Mouse (Mus musculus): ENCODE results near the gene Rab9.

The Rab9 gene

GRCm38 (mm10) chrX:166479365-166479983, at the start of gene Rab9:
Gene Rab9, minus strand, starts transcription at chrX:166479867.
- peak; percentile 91 to 93 for DNase-seq (ENCODE audit: low spot score in 2 of 2)

DNA sequence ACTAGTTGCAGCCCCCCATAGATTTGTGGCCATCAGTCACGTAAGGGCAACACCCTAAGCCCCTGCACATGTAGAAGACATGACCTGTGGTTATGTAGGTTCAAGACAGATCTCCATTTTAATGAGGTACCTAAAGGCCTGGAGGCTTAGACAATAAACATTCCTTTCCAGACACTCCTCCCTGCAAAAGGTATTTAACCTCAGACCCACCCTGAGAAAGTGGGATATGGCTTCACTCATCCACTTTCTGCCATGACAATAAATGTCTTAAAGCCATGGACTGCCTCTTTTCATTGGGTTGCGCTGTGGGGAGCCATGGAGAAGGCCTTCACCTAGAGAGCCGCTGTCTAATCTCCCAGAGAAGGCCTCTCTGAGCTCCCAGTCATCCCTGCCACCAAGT, 48.5 kb upstream of the Rab9 start:
- no peak for DNase-seq (ENCODE audit: low spot score in 2 of 2)

DNA sequence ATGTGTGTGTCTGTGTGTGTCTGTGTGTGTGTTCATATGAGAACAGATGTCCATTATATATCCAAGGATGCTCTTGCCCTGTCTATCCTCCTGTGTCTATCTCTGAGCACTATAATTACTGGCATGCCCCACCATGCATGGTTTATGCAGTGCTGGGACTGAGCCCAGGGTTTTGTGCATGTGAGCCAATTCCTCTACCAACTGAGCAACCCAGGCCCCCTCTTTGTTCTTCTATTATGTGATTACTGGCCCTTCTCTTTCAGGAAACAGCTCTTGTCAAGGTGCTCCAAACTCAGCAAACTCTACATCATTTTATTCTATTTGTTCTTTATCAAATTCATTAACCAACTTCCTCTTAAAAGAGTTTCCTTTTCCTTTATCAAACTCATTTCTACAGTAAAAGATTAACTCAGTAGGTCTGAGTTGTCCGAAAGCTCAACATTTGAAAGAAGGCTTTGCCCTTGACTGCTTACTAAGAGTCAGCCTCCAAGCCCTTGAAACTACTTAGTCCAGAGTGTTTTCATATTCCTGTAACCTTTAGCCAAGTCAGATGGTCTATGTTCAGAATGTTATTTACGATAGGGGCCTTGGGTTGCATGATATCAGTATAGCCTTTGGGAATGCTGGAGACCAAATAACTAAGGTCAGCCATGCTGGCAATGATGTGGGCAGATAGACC, 46.1 kb upstream of the Rab9 start:
- DNase-seq (ENCODE audit: low spot score in 2 of 2) = no peak

DNA sequence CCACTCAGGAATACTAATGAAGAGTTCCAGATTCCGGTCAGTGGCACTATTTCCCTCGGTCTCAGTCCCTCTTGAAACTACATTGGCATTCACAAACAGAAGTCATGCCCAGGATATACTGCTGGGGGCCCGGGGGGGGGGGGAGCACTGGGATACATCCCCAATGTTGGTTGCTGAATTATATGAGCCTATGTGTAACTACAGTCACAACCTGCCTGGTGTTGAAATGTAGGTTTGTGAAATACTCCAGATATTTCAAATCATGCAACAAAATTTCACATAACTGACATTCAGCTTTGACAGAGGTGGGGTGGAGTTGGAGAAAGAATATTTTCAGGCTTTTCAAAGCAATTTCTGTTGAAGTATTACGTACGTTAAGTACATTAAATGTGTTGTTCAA, 41.1 kb upstream of the Rab9 start:
- DNase-seq (ENCODE audit: low spot score in 2 of 2) = no peak

DNA sequence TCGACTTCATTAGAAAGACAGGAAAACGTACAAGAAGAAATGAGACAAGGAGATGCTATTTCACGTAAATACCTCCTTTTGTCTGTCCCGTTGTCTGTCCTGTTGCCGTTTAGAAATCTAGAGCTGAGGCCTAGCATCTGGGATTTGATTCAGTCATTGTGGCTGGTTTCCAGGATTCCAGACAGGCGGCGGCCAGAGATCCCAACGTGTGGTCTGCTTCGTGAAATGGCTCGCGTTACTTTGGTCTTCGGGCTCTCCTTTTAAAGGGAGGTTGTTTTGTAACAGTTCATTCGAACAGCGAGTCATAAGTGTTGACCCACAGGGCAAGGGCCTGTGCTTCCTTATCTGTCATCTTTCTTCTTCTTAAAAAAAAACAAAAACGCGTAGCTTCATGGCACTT, 38.7 kb upstream of the Rab9 start, which contains the start of gene Tceanc:
TSS of gene Tceanc (minus strand) at position 223 of the 400 bp plus-strand sequence.
- DNase-seq (ENCODE audit: low spot score in 2 of 2) = no peak

DNA sequence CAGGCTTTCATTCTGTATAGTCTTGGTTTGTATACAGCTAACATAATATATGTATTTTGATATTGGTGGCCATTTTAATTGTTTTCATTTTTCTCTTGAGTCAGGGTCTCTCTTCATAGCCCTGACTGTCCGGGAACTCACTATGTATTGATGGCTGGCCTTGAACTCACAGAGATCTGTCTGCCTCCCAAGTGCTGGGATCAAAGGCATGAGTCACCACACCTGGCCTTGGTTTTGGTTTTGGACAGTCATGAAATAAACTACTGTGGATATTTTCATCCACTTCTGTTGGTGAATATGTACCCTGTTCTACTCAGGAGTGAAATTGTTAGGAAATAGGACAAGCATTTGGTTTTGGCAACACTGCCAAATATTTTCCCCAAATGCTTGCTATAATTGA, 37.0 kb upstream of the Rab9 start:
- no peak for DNase-seq (ENCODE audit: low spot score in 2 of 2)

GRCm38 (mm10) chrX:166515923-166516322, 36.3 kb upstream of the Rab9 start:
- no peak for DNase-seq (ENCODE audit: low spot score in 2 of 2)

- peak; percentile 6 to 8 for DNase-seq (ENCODE audit: low spot score in 2 of 2)
These were observed 34.4 kb upstream of the Rab9 start for GRCm38 (mm10) chrX:166514035-166514434.

DNA sequence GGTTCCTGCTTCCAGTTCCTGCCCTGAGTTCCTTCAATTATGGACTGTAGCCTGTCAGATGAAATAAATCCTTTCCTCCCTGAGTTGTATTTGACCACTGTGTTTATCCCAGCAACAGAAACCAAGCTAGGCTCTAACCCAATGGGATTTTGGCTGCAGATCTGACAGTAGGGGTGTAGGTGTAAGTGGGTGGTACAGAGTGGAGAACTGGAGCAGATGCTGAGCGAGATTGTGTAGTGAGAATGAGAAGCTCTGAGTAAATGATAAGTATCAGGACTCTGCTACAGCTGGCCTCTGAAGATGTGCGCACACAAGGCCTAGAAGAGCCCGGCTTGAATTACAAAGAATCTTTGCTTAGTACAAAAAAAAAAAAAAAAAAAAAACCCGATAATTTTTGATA, 32.4 kb upstream of the Rab9 start:
- DNase-seq (ENCODE audit: low spot score in 2 of 2) = no peak

DNA sequence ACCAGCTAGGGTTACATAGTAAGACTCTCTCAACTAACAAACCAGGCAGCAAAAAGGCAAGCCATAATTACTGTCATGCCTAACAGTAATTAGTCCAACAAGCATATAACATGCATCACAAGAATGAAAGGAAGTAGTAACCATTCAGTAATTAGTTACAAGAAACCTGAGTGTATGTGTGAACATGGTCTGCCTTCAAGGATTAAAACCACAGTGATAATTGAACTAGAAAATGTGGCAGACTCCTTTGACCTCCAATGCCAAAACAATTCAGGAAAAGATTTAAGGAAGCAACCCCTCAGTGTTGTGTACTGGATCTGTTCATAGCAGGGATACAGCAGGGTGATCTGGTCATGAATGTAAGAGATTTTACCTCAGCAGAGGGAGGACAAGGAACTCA, 31.4 kb upstream of the Rab9 start:
- DNase-seq (ENCODE audit: low spot score in 2 of 2) = no peak

- DNase-seq (ENCODE audit: low spot score in 2 of 2) = peak; percentile 95 to 96
These were observed 30.4 kb upstream of the Rab9 start for GRCm38 (mm10) chrX:166509761-166510738.

DNA sequence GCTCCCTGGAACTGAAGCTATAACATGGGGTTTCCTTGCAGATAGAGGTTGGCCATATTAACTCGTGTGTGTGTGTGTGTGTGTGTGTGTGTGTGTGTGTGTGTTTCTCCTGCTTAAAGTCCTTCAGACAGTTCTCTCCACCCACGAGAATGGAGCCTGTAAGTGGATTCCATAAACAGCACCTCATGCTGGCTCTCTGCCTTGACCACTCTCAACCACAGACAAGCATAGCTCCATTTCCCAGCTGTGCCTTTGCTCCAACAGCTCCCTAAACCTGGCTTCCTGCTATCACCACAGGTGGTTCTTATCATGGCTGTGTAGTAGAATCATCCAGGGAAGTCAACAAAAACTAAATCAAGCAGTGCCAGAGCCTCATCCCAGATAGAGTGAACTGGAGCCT, 24.8 kb upstream of the Rab9 start:
- no peak for DNase-seq (ENCODE audit: low spot score in 2 of 2)

DNA sequence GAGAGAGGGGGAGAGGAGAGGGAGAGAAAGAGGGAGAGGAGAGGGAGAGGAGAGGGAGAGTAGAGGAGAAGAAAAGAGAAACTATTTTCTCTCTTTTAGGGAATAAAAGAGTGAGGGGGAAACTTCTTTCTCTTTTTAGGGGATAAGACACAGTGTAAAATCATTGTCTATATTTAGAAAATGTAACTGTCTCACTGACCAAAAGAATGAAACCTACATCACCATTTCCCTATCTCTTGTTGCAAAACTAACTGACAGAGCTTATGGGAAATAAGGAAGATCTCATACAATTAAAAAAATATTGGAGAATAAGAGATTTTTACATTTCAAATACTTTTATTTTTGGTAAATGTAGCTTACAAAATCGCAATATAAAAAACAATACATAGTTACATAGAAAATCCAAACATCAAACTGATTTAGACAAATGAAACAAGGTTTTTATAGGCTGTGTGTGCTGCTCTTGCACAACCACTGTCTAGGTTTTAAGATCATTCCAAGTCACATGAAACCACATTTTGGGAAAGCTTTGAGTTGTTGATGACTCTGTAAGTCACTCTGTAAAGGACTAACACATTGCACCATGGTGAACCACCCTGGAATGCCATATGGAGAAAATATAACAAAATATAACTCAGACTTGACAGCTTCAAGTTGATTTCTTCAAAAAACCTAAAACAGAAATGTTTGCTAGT, 20.0 kb upstream of the Rab9 start:
- DNase-seq (ENCODE audit: low spot score in 2 of 2) = no peak

DNA sequence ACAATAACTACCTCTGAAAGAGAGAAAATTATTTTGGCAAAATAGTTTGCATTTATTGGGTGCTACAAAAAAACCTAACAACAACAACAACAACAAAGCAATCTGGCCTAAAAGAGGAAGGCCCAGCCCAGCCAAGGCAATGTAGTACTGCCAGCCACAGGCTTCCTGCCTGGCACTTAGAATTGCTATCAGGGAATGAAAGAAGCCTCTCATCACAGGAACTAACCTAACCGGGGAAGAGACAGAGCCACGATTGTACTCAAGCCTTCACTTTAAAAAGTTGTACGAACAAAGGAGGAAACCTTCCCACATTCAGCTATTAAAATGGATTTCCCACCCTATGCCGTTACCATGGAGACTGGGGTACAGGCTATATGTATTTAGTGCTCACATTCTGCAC, 18.1 kb upstream of the Rab9 start:
- no peak for DNase-seq (ENCODE audit: low spot score in 2 of 2)

- DNase-seq (ENCODE audit: low spot score in 2 of 2) = no peak
These were observed 15.4 kb upstream of the Rab9 start for GRCm38 (mm10) chrX:166495052-166495451.

GRCm38 (mm10) chrX:166478631-166479364, 869 bp downstream of the Rab9 start:
- DNase-seq (ENCODE audit: low spot score in 2 of 2) = peak in 1 of 2 experiments; percentile 9

- no peak for DNase-seq (ENCODE audit: low spot score in 2 of 2)
These were observed 2.3 kb downstream of the Rab9 start for GRCm38 (mm10) chrX:166477393-166477792.

DNA sequence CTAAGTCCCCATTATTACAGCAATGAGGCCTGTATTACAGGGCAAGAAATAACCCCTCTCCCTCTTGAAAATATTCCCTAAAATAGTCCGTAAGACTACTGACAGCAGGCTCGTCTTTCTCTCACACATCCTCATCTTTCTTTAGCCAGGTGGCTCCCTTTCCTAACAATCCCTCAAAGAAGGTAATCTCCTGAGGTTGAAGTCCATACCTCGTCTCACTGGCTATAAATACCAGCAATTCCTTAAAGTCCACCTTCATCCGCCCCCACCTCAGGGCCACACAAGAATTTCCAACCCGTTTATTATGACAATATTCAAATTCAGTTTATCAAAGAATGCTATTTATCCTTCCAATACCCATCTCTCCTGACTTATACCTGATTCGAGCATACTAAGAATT, 7.1 kb downstream of the Rab9 start:
- DNase-seq (ENCODE audit: low spot score in 2 of 2) = no peak

DNA sequence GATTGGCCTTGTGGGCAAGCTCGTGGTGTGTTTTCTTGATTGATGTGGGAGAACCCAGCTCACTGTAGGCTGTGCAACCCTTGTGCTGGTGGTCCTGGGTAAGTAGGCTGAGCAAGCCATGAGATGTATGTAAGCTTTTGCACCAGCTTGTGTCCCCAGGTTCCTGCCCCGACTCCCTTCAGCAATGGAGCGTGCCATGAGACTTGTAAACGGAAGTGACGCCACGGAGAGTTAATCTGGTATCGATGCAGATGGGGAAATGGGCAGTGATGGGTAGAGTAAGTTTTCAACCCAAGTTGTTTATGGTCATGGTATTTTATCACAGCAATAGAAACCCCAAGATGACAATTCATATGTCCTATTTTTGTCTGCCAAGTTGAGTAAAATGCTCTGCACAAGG, 11.3 kb downstream of the Rab9 start:
- DNase-seq (ENCODE audit: low spot score in 2 of 2) = peak; percentile 44 to 49

GRCm38 (mm10) chrX:166455525-166455924, 24.1 kb downstream of the Rab9 start:
- no peak for DNase-seq (ENCODE audit: low spot score in 2 of 2)

DNA sequence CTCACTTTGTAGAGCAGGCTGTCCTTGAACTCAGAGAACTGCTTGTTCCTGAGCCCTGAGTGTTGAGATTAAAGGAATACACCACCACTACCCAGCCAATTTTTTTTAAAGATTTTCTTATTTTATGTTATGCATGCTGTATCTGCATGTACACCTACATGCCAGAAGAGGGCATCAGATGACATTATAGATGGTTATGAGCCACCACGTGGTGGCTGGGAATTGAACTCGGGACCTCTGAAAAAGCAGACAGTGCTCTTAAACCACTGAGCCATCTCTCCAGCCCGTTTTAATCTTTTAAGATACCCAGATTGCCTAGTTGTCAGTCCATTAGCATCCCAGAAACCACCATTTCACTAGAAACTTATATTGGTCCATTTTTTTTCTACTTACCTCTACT, 25.3 kb downstream of the Rab9 start:
- no peak for DNase-seq (ENCODE audit: low spot score in 2 of 2)

Data from spleen, postnatal 36 days (tissue).